9 mouse cellular contexts compared by ENCODE assay signal in genomic region chr4:151216553-151217292, GRCm38 (mm10).
DNase-seq lines count a peak whose midpoint lies in the region; ATAC-seq and TF ChIP-seq lines count a peak whose summit lies in the region.
"Had no signal": no experiment of that assay in that cellular context is flagged by ENCODE, and none has a peak within 500 bp of the region (broad histone marks: within the 10 kb centered on the region; RNA-seq: fewer than 3 reads in every experiment).

No protein-coding gene starts in this region.

- no peak overlapping the region for H3K9ac ChIP-seq in forebrain, embryonic 12.5 days
- 0 out of 2 replicates have a peak overlapping the region, but pooled peaks have one; percentile 20 for H3K9ac ChIP-seq in midbrain, embryonic 13.5 days (replicated peaks)
- H3K9ac ChIP-seq in midbrain, embryonic 11.5 days (ENCODE audit: low read length), result no peak overlapping the region
- H3K9ac ChIP-seq: embryonic facial prominence, embryonic 15.5 days had no signal

- H3K4me1 ChIP-seq in forebrain, embryonic 12.5 days, result peaks cover 14% of the 10 kb centered on the region
- H3K4me1 ChIP-seq in forebrain, embryonic 10.5 days, result peaks cover 13% of the 10 kb centered on the region
- H3K4me1 ChIP-seq in midbrain, embryonic 13.5 days (replicated peaks), result peaks cover 24% of the 10 kb centered on the region
- H3K4me1 ChIP-seq in midbrain, embryonic 11.5 days (ENCODE audit: control insufficient read depth, insufficient read depth, low read length), result no peaks in the 10 kb centered on the region
- H3K4me1 ChIP-seq: embryonic facial prominence, embryonic 15.5 days had no signal

- DNase-seq in forebrain, embryonic 10.5 days (ENCODE audit: extremely low spot score, low spot score), result no peak
- DNase-seq in midbrain, embryonic 11.5 days (ENCODE audit: low spot score, missing footprints), result no peak
- DNase-seq in layer of hippocampus, adult 2 months (ENCODE audit: low spot score in 2 of 2), result peak in 1 of 2 experiments; percentile 30
- DNase-seq in right cerebral cortex, postnatal 4 days, result peak; percentile 70
- DNase-seq in gastrocnemius, adult 2 months, result no peak
- DNase-seq in ovary, adult 18-20 months (ENCODE audit: low spot score), result no peak

- WGBS in forebrain, embryonic 12.5 days, result 70% methylated on average over 15 of the region's 15 CpGs
- 87% methylated on average over 15 of the region's 15 CpGs for WGBS in forebrain, embryonic 10.5 days
- 72% methylated on average over 15 of the region's 15 CpGs for WGBS in midbrain, embryonic 13.5 days
- 84% methylated on average over 15 of the region's 15 CpGs for WGBS in midbrain, embryonic 11.5 days

- no peaks in the 10 kb centered on the region for H3K9me3 ChIP-seq in forebrain, embryonic 12.5 days
- H3K9me3 ChIP-seq in forebrain, embryonic 10.5 days, result no peaks in the 10 kb centered on the region
- H3K9me3 ChIP-seq in midbrain, embryonic 13.5 days, result no peaks in the 10 kb centered on the region
- no peaks in the 10 kb centered on the region for H3K9me3 ChIP-seq in midbrain, embryonic 11.5 days (ENCODE audit: control insufficient read depth, low read length)
- H3K9me3 ChIP-seq: embryonic facial prominence, embryonic 15.5 days had no signal

- peak overlapping the region; percentile 42; the same call in 1 of the 2 replicates for H3K27ac ChIP-seq in forebrain, embryonic 12.5 days
- H3K27ac ChIP-seq in forebrain, embryonic 10.5 days, result no peak overlapping the region
- peak overlapping the region; percentile 36; the same call in 1 of the 2 replicates for H3K27ac ChIP-seq in midbrain, embryonic 13.5 days
- H3K27ac ChIP-seq in midbrain, embryonic 11.5 days (ENCODE audit: low read depth, low read length), result no peak overlapping the region
- H3K27ac ChIP-seq in layer of hippocampus, adult 2 months, result no peak overlapping the region
- no peak overlapping the region for H3K27ac ChIP-seq in gastrocnemius, adult 2 months
- H3K27ac ChIP-seq: embryonic facial prominence, embryonic 15.5 days had no signal

- no peaks in the 10 kb centered on the region for H3K36me3 ChIP-seq in forebrain, embryonic 12.5 days (replicated peaks)
- no peaks in the 10 kb centered on the region for H3K36me3 ChIP-seq in forebrain, embryonic 10.5 days (replicated peaks)
- no peaks in the 10 kb centered on the region for H3K36me3 ChIP-seq in midbrain, embryonic 13.5 days
- H3K36me3 ChIP-seq in midbrain, embryonic 11.5 days (ENCODE audit: control insufficient read depth, insufficient read depth, low read length), result no peaks in the 10 kb centered on the region
- H3K36me3 ChIP-seq: embryonic facial prominence, embryonic 15.5 days had no signal

- peak; percentile 62 for TF ChIP-seq CTCF in layer of hippocampus, adult 2 months (conservative IDR thresholded peaks at IDR 0.05)
- TF ChIP-seq CTCF in gastrocnemius, adult 2 months (IDR thresholded peaks at IDR 0.05), result no peak

- H3K4me2 ChIP-seq in forebrain, embryonic 12.5 days, result no peak overlapping the region
- no peak overlapping the region for H3K4me2 ChIP-seq in midbrain, embryonic 13.5 days (replicated peaks)
- no peak overlapping the region for H3K4me2 ChIP-seq in midbrain, embryonic 11.5 days
- H3K4me2 ChIP-seq: embryonic facial prominence, embryonic 15.5 days had no signal

- ATAC-seq in forebrain, embryonic 12.5 days (ENCODE audit: low FRiP score), result no peak
- ATAC-seq in midbrain, embryonic 13.5 days, result 0 out of 2 replicates have a peak, but pooled peaks have one; percentile 41
- no peak for ATAC-seq in midbrain, embryonic 11.5 days (ENCODE audit: low FRiP score)

- H3K4me3 ChIP-seq in forebrain, embryonic 12.5 days (replicated peaks), result no peak overlapping the region
- no peak overlapping the region for H3K4me3 ChIP-seq in forebrain, embryonic 10.5 days
- no peak overlapping the region for H3K4me3 ChIP-seq in midbrain, embryonic 13.5 days (replicated peaks)
- no peak overlapping the region for H3K4me3 ChIP-seq in midbrain, embryonic 11.5 days (ENCODE audit: low read depth, low read length)
- no peak overlapping the region for H3K4me3 ChIP-seq in layer of hippocampus, adult 2 months
- H3K4me3 ChIP-seq in gastrocnemius, adult 2 months, result no peak overlapping the region
- H3K4me3 ChIP-seq: embryonic facial prominence, embryonic 15.5 days had no signal

- no peaks in the 10 kb centered on the region for H3K27me3 ChIP-seq in forebrain, embryonic 12.5 days
- H3K27me3 ChIP-seq in forebrain, embryonic 10.5 days (ENCODE audit: poor library complexity, severe bottlenecking), result no peaks in the 10 kb centered on the region
- H3K27me3 ChIP-seq in midbrain, embryonic 13.5 days, result 0 out of 2 replicates have a peak, but pooled peaks cover 8% of the 10 kb centered on the region
- H3K27me3 ChIP-seq in midbrain, embryonic 11.5 days (ENCODE audit: control insufficient read depth, insufficient read depth, low read length), result no peaks in the 10 kb centered on the region
- H3K27me3 ChIP-seq: embryonic facial prominence, embryonic 15.5 days had no signal

- intact Hi-C loops in gastrocnemius, adult 2 months (cut with DNase I), result no loop called here

Comparison
In these comparisons a context has a peak if more than half of its experiments do, and no peak if none do; other contexts are left out.
1. H3K27ac ChIP-seq: peak in forebrain, embryonic 12.5 days (single experiment) and midbrain, embryonic 13.5 days (single experiment); none in forebrain, embryonic 10.5 days (single experiment), midbrain, embryonic 11.5 days (single experiment), layer of hippocampus, adult 2 months (single experiment) and gastrocnemius, adult 2 months (single experiment).